Mouse (Mus musculus): Measurements from ENCODE around the gene Yeats4. TPM values are rescaled to one million over a fixed set of nuclear protein-coding genes. Genes with fewer than 3 reads are reported as not detected.

Yeats4 gene
- polyA plus RNA-seq, 1 experiment = 27.8 TPM

- peak in 1 of 3 experiments; percentile 65 for TF ChIP-seq MYOG (IDR thresholded peaks at IDR 0.05; ENCODE audit: control insufficient read depth in 1 of 3, insufficient read depth in 1 of 3, insufficient read length in 2 of 3, low read depth in 2 of 3)
- TF ChIP-seq MYOD1 (IDR thresholded peaks at IDR 0.05; ENCODE audit: control insufficient read depth in 1 of 3, insufficient read length in 2 of 3, low read depth in 2 of 3) = peak; percentile 8 to 61 (median 11)
- no peak for TF ChIP-seq TCF3 (IDR thresholded peaks at IDR 0.05; ENCODE audit: insufficient read length, low read depth)
- H3K27me3 ChIP-seq (ENCODE audit: control insufficient read depth, insufficient read depth, insufficient read length) = no peaks in the 10 kb centered on the region
Measured at GRCm38 (mm10) chr10:117172069-117172468, 52.2 kb downstream of the Yeats4 start.

GRCm38 (mm10) chr10:117166785-117167425 lies 57.4 kb downstream of the Yeats4 start:
- H3K4me3 ChIP-seq = no peak overlapping the region
- H3K27me3 ChIP-seq (ENCODE audit: control insufficient read depth, insufficient read depth, insufficient read length) = no peaks in the 10 kb centered on the region
- H3K79me2 ChIP-seq (ENCODE audit: control insufficient read depth, insufficient read depth) = no peaks in the 10 kb centered on the region
- H3ac ChIP-seq (ENCODE audit: control insufficient read depth, insufficient read length) = no peak overlapping the region
- no peak overlapping the region for H3K4me2 ChIP-seq (ENCODE audit: low read depth)
- no peaks in the 10 kb centered on the region for H3K36me3 ChIP-seq (ENCODE audit: control insufficient read depth, insufficient read depth)
- TF ChIP-seq MYOD1 (IDR thresholded peaks at IDR 0.05; ENCODE audit: control insufficient read depth in 1 of 3, insufficient read length in 2 of 3, low read depth in 2 of 3) (peak in 1 of 3 experiments; percentile 13), POLR2AphosphoS2 (IDR thresholded peaks at IDR 0.05; ENCODE audit: insufficient read length, low read depth) (no peak)

More at GRCm38 (mm10) chr10:117172069-117172468, 52.2 kb downstream of the Yeats4 start:
- Histone ChIP-seq H3K79me2 (ENCODE audit: control insufficient read depth, insufficient read depth) (no peaks in the 10 kb centered on the region), H3K4me2 (ENCODE audit: low read depth) (peak overlapping the region; percentile 49), H3K36me3 (ENCODE audit: control insufficient read depth, insufficient read depth) (no peaks in the 10 kb centered on the region), H3K4me3 (no peak overlapping the region), H3ac (ENCODE audit: control insufficient read depth, insufficient read length) (no peak overlapping the region)

Other genes with a start within 250 kb of the Yeats4 start
- 1.4 TPM for gene Best3, start 238.2 kb downstream of the Yeats4 start, polyA plus RNA-seq (2012; fragmentation: generic; extraction: Trizol)
- not detected for gene Lrrc10, start 179.2 kb downstream of the Yeats4 start, polyA plus RNA-seq (2012; fragmentation: generic; extraction: Trizol)
- 384 TPM for gene Cct2, start 160.7 kb downstream of the Yeats4 start, polyA plus RNA-seq (2012; fragmentation: generic; extraction: Trizol)
- 6.6 TPM for gene Frs2, start 76.0 kb downstream of the Yeats4 start, polyA plus RNA-seq (2012; fragmentation: generic; extraction: Trizol)
- gene 9530003J23Rik, start 14.2 kb upstream of the Yeats4 start, polyA plus RNA-seq (2012; fragmentation: generic; extraction: Trizol) = not detected
- gene Lyz2, start 57.8 kb upstream of the Yeats4 start, polyA plus RNA-seq (2012; fragmentation: generic; extraction: Trizol) = 0.08 TPM
- not detected for gene Lyz1, start 68.4 kb upstream of the Yeats4 start, polyA plus RNA-seq (2012; fragmentation: generic; extraction: Trizol)
- 21.8 TPM for gene Cpsf6, start 155.5 kb upstream of the Yeats4 start, polyA plus RNA-seq (2012; fragmentation: generic; extraction: Trizol)

Data from myocyte (in vitro differentiated cells).